Mouse (Mus musculus) olfactory bulb, adult 2 months (tissue): ENCODE measurements at regions not wholly inside any gene's neighbourhood (a gene's known extent, or its start where the extent isn't known, plus 50 kb on each side); places are given as distances from the start of the nearest gene placed in this dataset.

Experiments used
- H3K27ac ChIP-seq: fragments of 200-500 bp; 2 replicates; pipeline ENCODE4 v1.5.1; 2012; ENCODE audit warnings: low read depth, low read length; ENCODE audit not compliant: insufficient read depth
- H3K4me1 ChIP-seq: fragments of 200-500 bp; 2 replicates; pipeline ENCODE4 v1.6.1; 2012; ENCODE audit warnings: low read length; ENCODE audit not compliant: control insufficient read depth, insufficient read depth
- H3K4me3 ChIP-seq: fragments of 200-500 bp; 2 replicates; pipeline ENCODE4 v1.5.1; 2012; ENCODE audit warnings: mild to moderate bottlenecking, low read depth, low read length, moderate library complexity; ENCODE audit not compliant: insufficient read depth
- CTCF ChIP-seq: fragments of 200-500 bp; IDR thresholded peaks from 2 replicates; pipeline ENCODE4 v1.5.1; 2012; ENCODE audit warnings: low read depth, mild to moderate bottlenecking, low read length, moderate library complexity; ENCODE audit not compliant: insufficient read depth
- POLR2A ChIP-seq: fragments of 200-500 bp; IDR thresholded peaks from 2 replicates; pipeline ENCODE4 v1.6.1; 2012; ENCODE audit warnings: mild to moderate bottlenecking, low read depth, low read length, moderate library complexity; ENCODE audit not compliant: insufficient read depth
- WGBS: fragments of 180-500 bp; shearing (Covaris S2); methylation state at CpG from one replicate; pipeline ENCODE4 v1.1.7; 2018; 5-methylcytosine and 5-hydroxymethylcytosine counted together

DNA sequence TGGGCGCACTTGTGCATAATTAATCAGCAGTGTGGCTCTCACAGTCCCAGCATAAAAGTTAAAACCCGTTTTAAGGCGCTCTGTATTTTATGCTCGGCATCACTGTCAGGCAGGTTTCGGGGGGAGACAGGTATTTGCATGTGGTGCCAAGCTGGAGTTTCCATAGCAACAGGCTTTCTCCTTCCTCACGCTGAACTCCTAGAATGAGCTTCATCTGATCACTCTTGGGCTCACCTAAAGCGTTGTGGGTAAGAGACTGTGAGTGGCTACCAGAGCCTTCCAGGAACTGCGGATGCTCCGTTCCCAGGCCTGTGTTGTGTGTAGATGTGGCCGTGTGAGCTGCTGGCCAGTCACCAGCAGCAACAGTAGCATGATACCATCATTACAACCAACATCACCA is 161.5 kb downstream of the Ajap1 start:
- no peak overlapping the region for H3K27ac ChIP-seq
- 72% methylated on average over 10 of the region's 10 CpGs for WGBS
- TF ChIP-seq CTCF (no peak), POLR2A (no peak)
- H3K4me3 ChIP-seq: no peak overlapping the region
- no peaks in the 10 kb centered on the region for H3K4me1 ChIP-seq

DNA sequence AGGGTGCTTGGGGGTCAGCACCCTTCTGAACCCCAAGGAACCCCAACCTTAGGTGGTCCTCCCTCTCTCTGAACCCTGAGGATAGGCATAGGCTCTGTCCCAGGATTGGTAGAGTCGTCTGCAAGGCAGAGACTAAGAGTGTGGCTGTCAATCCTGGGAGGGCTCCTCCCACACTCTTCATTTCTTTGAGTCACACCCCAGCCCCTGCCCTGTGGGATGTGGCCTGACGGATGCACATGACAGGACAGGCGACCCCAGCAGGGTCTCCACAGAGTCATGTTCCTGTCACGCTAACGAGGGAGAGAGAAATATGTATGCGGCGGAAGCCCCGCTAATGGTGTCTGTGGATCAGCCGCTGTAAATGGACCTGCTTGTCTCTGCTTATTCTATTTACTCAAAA is 162.0 kb downstream of the Ajap1 start:
- 67% methylated on average over 9 of the region's 9 CpGs for WGBS
- Histone ChIP-seq H3K27ac (no peak overlapping the region), H3K4me3 (no peak overlapping the region), H3K4me1 (no peaks in the 10 kb centered on the region)
- TF ChIP-seq CTCF: no peak
- TF ChIP-seq POLR2A: no peak

DNA sequence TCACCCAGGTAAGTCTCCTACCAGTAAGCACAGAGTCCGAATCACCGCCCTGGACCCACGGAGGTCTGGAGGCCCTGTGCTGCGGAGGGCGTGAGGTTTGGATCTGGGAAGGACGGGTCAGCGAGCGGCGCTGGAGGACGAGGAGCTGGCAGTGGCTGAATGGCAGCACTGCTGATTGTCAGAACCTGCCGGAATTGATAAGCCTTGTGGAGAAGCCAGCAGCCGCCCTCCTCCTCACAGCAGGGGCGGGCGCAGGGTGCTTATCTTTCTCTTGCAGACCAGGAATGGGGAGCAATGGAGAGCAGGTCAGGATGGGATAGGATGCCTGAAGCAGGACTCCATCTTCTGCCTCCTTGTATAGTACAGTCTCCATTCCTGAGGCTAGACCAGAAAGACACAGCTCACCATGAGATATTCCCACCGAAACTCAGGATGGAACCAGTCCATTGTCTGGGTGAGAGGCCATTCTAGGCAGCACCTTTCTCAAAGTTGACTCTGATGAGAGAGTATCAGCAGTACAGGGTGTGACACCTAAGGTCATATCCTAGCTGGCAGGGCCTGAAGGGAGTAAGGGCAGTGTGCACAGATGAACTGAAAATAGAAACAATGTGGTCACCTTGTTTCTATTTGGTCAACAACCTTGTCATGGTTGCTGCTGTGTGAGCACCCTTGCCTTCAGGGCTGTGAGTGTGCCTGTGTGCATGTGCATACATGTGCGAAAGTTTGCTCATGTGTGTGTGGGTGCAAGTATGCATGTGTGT is 165.5 kb downstream of the Ajap1 start:
- WGBS: 82% methylated on average over 16 of the region's 16 CpGs
- Histone ChIP-seq H3K4me3 (no peak overlapping the region), H3K27ac (no peak overlapping the region), H3K4me1 (no peaks in the 10 kb centered on the region; the same call in 1 of the 2 replicates)
- no peak for TF ChIP-seq POLR2A
- TF ChIP-seq CTCF: no peak

DNA sequence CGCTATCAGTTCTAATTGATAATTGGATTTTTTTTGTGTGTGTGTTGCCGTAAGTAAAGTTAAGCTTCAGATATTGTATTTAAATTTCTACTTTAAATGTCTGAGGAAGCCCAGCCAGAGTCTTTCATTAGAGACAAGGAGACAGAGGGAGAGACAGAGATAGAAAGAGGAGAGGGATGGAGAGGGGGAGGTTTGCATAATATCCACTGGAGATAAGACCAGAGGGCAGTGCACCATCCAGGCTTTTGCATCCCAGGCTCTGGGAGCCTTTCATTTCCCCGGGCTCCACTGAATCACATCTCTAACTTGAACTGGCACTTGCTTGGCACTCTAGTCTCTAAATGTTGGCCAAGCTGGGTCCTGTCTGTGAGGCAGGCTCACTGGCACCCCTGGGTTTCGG is 166.1 kb downstream of the Ajap1 start:
- WGBS: 81% methylated on average over 4 of the region's 4 CpGs
- Histone ChIP-seq H3K27ac (no peak overlapping the region), H3K4me3 (no peak overlapping the region), H3K4me1 (no peaks in the 10 kb centered on the region; the same call in 1 of the 2 replicates)
- no peak for TF ChIP-seq POLR2A
- no peak for TF ChIP-seq CTCF

DNA sequence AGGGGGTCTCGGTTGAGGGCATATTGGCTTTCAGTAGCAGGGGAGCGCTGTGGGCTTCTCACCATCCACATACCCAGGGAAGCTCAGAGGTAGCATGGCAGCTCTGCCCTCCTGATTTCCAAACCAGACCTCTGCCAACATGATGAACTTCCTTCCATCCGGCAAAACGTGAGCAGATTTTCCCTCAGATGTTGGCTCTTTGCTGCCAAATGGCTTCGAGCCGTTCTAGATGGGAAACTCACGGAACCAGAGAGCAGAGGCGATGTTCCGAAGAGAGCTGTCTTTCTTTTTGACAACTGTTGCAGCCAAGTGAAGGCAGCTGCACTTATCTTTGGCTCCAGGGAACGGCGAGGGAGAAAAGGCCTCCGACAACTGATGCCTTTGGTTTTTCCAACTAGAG is 168.7 kb downstream of the Ajap1 start:
- no peak for TF ChIP-seq CTCF
- no peak for TF ChIP-seq POLR2A
- Histone ChIP-seq H3K4me1 (peaks cover 5% of the 10 kb centered on the region; the same call in 1 of the 2 replicates), H3K27ac (no peak overlapping the region), H3K4me3 (no peak overlapping the region)
- 92% methylated on average over 12 of the region's 12 CpGs for WGBS

DNA sequence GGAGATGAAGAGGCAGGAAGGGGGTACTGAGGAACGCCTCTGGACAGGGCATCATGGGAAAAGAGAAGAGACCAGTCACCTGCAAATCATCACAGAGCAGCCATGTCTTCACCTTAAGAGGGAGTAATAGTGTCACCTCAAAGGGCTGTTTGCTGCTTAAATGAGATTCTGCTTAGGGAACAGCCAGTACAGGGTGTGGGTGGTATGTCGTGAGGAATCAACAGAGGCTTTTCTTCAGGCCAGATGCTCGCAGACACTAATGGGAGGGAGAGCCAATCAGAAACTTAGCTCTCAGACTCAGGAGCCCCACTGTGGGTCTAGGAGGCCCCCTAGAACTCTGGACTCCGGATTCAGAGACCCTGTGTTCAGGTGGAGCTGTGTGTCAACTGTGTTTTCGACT is 171.0 kb downstream of the Ajap1 start:
- TF ChIP-seq POLR2A (no peak), CTCF (no peak)
- no peak overlapping the region for H3K4me3 ChIP-seq
- 51% methylated on average over 5 of the region's 5 CpGs for WGBS
- H3K4me1 ChIP-seq: peaks cover 5% of the 10 kb centered on the region; the same call in 1 of the 2 replicates
- no peak overlapping the region for H3K27ac ChIP-seq

DNA sequence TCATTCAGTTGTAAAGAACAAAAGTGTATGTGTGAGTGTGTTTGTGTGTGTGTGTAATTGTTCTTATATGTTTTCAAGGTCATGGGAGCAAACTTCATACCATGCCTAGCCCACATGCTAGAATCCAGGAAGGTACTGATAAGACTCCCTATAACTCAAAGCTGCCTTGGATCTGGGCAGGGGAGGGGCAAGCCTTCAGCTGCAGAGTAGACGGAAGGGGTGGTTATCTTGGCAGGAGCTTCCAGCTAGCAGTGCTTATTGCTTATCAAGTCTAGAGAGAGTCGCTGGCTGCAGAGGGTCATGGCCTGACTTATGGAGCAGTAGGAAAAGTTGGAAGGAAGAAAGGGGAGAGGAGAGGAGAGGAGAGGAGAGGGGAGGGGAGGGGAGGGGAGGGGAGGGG is 172.0 kb downstream of the Ajap1 start:
- no peak overlapping the region for H3K27ac ChIP-seq
- H3K4me1 ChIP-seq: peaks cover 5% of the 10 kb centered on the region; the same call in 1 of the 2 replicates
- 30% methylated on average over 2 of the region's 2 CpGs for WGBS
- TF ChIP-seq POLR2A: no peak
- TF ChIP-seq CTCF: no peak
- H3K4me3 ChIP-seq: no peak overlapping the region

DNA sequence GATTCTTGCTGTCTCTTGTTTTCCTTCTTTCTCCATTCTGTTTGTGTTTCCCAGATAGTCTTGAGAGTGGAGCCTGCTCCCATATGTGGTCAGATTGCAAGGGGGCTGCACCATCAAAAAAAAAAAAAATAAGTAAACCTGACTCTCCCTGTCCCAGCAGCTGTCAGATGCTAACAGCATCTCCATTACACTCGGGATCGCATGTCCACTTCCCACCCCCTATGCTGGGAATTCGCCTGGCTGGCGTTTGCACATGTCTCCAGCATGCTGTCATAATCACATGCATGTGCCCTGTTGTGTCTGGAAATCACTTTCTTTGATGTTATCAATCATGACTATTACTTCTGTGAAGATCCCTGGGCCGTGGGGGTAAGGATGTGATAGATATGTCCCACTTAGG is 179.1 kb downstream of the Ajap1 start:
- WGBS: 89% methylated on average over 5 of the region's 5 CpGs
- Histone ChIP-seq H3K4me3 (no peak overlapping the region), H3K4me1 (no peaks in the 10 kb centered on the region), H3K27ac (no peak overlapping the region)
- TF ChIP-seq CTCF: no peak

DNA sequence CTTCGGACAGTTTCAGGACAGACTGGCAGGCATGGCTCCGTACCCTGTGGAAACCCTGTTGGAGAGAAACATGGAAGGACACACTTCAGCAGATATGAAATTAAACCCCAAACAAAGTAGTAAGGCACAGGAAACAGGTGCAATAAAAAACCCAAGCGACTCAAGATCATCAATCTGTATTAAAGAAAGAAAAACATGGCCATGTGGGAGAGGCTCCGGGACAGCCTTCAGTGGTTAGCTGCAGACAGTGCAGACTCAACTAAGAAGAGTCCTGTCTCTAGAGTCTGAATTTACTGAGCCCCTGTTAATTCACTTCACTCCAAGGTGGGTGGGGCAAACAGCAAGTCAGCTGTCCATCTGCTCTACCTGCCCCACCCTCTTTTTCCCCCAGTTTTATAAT is 179.8 kb downstream of the Ajap1 start:
- WGBS: 94% methylated on average over 4 of the region's 4 CpGs
- no peak overlapping the region for H3K27ac ChIP-seq
- no peaks in the 10 kb centered on the region for H3K4me1 ChIP-seq
- no peak overlapping the region for H3K4me3 ChIP-seq
- no peak for TF ChIP-seq CTCF

DNA sequence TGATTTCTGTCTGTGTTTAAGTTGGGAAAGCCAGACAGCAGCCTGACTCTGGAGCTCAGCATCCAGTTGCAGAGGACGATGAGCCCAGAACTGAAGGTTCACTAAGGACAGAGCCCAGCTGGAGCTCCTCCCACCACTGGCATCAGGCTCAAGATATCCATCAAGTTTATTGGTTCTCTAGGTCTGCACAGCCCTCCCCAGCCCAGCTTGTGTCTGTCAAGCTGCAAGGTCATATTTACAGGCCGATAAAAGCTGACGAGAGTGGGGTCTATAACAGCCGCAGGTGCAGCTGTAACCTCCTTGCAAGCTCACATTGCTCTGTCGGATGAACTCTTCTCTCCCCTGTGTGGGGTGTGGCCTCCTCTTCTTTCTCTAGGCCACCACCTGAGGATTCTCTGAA is 184.3 kb downstream of the Ajap1 start:
- no peak overlapping the region for H3K4me3 ChIP-seq
- H3K4me1 ChIP-seq: no peaks in the 10 kb centered on the region
- 90% methylated on average over 5 of the region's 5 CpGs for WGBS
- no peak for TF ChIP-seq POLR2A
- TF ChIP-seq CTCF: no peak
- no peak overlapping the region for H3K27ac ChIP-seq
